Mouse (Mus musculus) midbrain, embryonic 14.5 days (tissue): ENCODE data around the gene Gm10256. TPM values are rescaled to one million over a fixed set of nuclear protein-coding genes. Genes with fewer than 3 reads are reported as not detected.
"Not testable (repeated sequence)": the region's sequence is repeated elsewhere in the genome, so short reads cannot be mapped to it uniquely, and the experiment has no call there.

ENCODE experiments used
- ATAC-seq: fragments of 200-750 bp; cut with Nextera tagmentation; 2 replicates; pipeline ENCODE4 v1.8.0; 2017; ENCODE audit warnings: moderate number of reproducible peaks, moderate library complexity; ENCODE audit not compliant: low FRiP score, low TSS enrichment
- DNase-seq: peaks from one replicate; pipeline ENCODE4 v3.0.0-alpha.2; 2015
- H3K27ac ChIP-seq: fragments of 300-500 bp; sonication (generic); replicated peaks from 2 replicates; pipeline ENCODE4 v1.5.1; 2014; ENCODE audit warnings: mild to moderate bottlenecking, low read depth, low read length, moderate library complexity
- H3K27me3 ChIP-seq: fragments of 300-500 bp; sonication (generic); 2 replicates; pipeline ENCODE4 v1.6.1; 2014; ENCODE audit warnings: low read length, control low read depth, mixed read lengths; ENCODE audit not compliant: control insufficient read depth, insufficient read depth
- H3K36me3 ChIP-seq: fragments of 300-500 bp; sonication (generic); 2 replicates; pipeline ENCODE4 v1.6.1; 2014; ENCODE audit warnings: low read length, control low read depth; ENCODE audit not compliant: control insufficient read depth, insufficient read depth
- H3K4me1 ChIP-seq: fragments of 300-500 bp; sonication (generic); 2 replicates; pipeline ENCODE4 v1.6.1; 2014; ENCODE audit warnings: mild to moderate bottlenecking, antibody characterized with exemption, low read length, control low read depth; ENCODE audit not compliant: control insufficient read depth, insufficient read depth
- H3K4me2 ChIP-seq: fragments of 300-500 bp; sonication (generic); 2 replicates; pipeline ENCODE4 v1.6.1; 2014; ENCODE audit warnings: mild to moderate bottlenecking, low read length, moderate library complexity
- H3K4me3 ChIP-seq: fragments of 300-500 bp; sonication (generic); replicated peaks from 2 replicates; pipeline ENCODE4 v1.5.1; 2014; ENCODE audit warnings: low read depth, low read length
- H3K9ac ChIP-seq: fragments of 300-500 bp; sonication (generic); replicated peaks from 2 replicates; pipeline ENCODE4 v1.6.1; 2014; ENCODE audit warnings: mild to moderate bottlenecking, low read length, moderate library complexity
- H3K9me3 ChIP-seq: fragments of 300-500 bp; sonication (generic); 2 replicates; pipeline ENCODE4 v1.6.1; 2016; ENCODE audit warnings: low read length, control low read depth, mixed read lengths; ENCODE audit not compliant: control insufficient read depth
- whole genome bisulfite sequencing: fragments of 180-500 bp; shearing (Covaris S2); extraction: QIAGEN DNeasy Blood & Tissue Kit; methylation state at CpG from one replicate; pipeline ENCODE4 v1.1.7; 2014; 5-methylcytosine and 5-hydroxymethylcytosine counted together
- polyA plus RNA-seq: library from polyadenylated mRNA; unstranded; fragments of >200 nt; fragmentation: Nextera tagmentation; extraction: Ambion mirVana; gene quantifications from 2 replicates; pipeline ENCODE4 v1.2.1, GENCODE M21; 2014

Gm10256 gene
- not detected in 2 replicates for polyA plus RNA-seq

DNA sequence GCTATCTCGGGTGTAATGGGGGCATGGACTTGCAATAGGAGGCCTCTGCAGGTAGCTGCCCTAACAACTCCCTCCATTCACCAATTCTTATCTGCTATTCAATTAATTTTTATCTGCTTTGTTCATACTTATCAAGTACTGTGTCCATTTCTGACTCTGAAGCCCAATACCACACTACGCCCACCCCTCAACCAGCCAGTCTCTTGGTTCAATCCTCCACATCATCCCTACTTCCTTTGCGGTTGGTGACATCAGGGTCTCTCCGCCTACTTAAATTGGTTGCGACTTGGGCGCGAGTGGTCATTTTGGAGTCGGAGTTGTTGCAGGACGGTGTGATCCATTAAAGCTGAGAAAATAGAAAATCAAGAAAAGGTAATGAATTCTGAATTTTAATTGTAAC lies at the start of gene Gm10256, which contains the start of gene Rbmy:
Gene Gm10256, plus strand, starts transcription at position 320 of the 400 bp plus-strand sequence.
Gene Rbmy, plus strand, starts transcription at position 301 of the 400 bp plus-strand sequence.
- not testable (repeated sequence) for H3K4me1 ChIP-seq, H3K4me3 ChIP-seq, H3K9ac ChIP-seq, H3K27ac ChIP-seq, ATAC-seq, H3K4me2 ChIP-seq, H3K27me3 ChIP-seq, H3K36me3 ChIP-seq, DNase-seq, H3K9me3 ChIP-seq
- WGBS = no CpG with 5 or more reads among the region's 9 CpGs

DNA sequence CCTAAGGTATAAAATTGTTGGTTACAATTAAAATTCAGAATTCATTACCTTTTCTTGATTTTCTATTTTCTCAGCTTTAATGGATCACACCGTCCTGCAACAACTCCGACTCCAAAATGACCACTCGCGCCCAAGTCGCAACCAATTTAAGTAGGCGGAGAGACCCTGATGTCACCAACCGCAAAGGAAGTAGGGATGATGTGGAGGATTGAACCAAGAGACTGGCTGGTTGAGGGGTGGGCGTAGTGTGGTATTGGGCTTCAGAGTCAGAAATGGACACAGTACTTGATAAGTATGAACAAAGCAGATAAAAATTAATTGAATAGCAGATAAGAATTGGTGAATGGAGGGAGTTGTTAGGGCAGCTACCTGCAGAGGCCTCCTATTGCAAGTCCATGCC lies 34.4 kb upstream of the Gm10256 start, which contains the start of gene Gm4064:
Gene Gm4064, minus strand, starts transcription at position 101 of the 400 bp plus-strand sequence.
- not testable (repeated sequence) for H3K4me2 ChIP-seq, H3K36me3 ChIP-seq, H3K27ac ChIP-seq, DNase-seq, H3K9ac ChIP-seq, H3K27me3 ChIP-seq, H3K9me3 ChIP-seq, H3K4me3 ChIP-seq, H3K4me1 ChIP-seq, ATAC-seq
- no CpG with 5 or more reads among the region's 8 CpGs for WGBS

DNA sequence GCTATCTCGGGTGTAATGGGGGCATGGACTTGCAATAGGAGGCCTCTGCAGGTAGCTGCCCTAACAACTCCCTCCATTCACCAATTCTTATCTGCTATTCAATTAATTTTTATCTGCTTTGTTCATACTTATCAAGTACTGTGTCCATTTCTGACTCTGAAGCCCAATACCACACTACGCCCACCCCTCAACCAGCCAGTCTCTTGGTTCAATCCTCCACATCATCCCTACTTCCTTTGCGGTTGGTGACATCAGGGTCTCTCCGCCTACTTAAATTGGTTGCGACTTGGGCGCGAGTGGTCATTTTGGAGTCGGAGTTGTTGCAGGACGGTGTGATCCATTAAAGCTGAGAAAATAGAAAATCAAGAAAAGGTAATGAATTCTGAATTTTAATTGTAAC lies 70.2 kb downstream of the Gm10256 start, which contains the start of gene Gm10352:
Gene Gm10352, plus strand, starts transcription at position 301 of the 400 bp plus-strand sequence.
- not testable (repeated sequence) for ATAC-seq, H3K9me3 ChIP-seq, H3K27me3 ChIP-seq, H3K27ac ChIP-seq, H3K4me2 ChIP-seq, H3K36me3 ChIP-seq, H3K4me1 ChIP-seq, DNase-seq, H3K4me3 ChIP-seq, H3K9ac ChIP-seq
- WGBS = no CpG with 5 or more reads among the region's 9 CpGs

Other genes starting within 250 kb of the Gm10256 start
- not detected in 2 replicates for gene H2al2c, start 231.6 kb upstream of the Gm10256 start, polyA plus RNA-seq
- not detected in 2 replicates for gene Sry, start 167.0 kb upstream of the Gm10256 start, polyA plus RNA-seq
- not detected in 2 replicates for gene H2al2b, start 110.0 kb upstream of the Gm10256 start, polyA plus RNA-seq
- not detected in 2 replicates for gene Gm4064, start 34.5 kb upstream of the Gm10256 start, polyA plus RNA-seq
- gene Rbmy, start within 50 bp of the Gm10256 start, polyA plus RNA-seq = not detected in 2 replicates
- gene Gm10352, start 70.3 kb downstream of the Gm10256 start, polyA plus RNA-seq = 0.18 TPM in 1 of 2 replicates, not detected in the other
- not detected in 2 replicates for gene Gm29289, start 101.9 kb downstream of the Gm10256 start, polyA plus RNA-seq